Mouse (Mus musculus) testis, adult 2 months (tissue): Measurements from ENCODE around the gene Hsp90b1.

Source experiments
- CTCF ChIP-seq: fragments of 200-500 bp; IDR thresholded peaks from 2 replicates; pipeline ENCODE4 v1.5.1; 2012; ENCODE audit warnings: low read depth, mild to moderate bottlenecking, inconsistent platforms, low read length, moderate library complexity; ENCODE audit not compliant: control insufficient read depth, insufficient read depth, insufficient replicate concordance
- POLR2A ChIP-seq: fragments of 200-500 bp; IDR thresholded peaks from 2 replicates; pipeline ENCODE4 v1.6.1; 2012; ENCODE audit warnings: low read depth, mild to moderate bottlenecking, inconsistent platforms, low read length, moderate library complexity; ENCODE audit not compliant: control insufficient read depth

DNA sequence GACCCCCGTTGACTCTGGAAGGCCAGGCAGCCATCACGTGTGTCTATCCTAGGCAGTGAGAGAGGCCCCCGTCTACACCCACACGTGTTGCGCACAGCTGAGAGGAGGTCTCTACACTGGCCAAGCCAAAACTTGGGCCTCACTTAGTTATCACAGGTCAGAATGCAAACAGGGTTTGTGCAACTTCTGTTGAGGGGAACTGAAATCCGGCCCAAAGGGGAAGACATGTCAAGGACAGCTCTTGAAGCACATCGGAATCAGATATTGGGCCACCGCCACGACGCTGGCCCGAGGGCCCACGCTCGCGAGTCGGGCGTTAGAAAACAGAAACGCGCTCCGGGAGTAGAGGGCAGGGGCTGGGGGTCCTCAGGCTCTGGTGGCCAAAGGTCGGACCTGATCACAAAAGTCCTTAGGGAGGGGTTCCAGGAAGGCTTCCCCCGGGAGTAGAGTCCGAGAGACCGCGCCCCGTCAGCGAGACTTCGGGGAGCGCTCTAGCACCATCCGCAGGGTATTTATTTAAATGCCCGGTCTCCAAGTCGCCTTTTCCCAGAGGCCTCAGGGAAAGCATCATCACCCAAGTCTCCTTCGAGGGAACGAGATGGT lies 619 bp downstream of the Hsp90b1 start:
- TF ChIP-seq CTCF (no peak), POLR2A (no peak)
